Mouse (Mus musculus): ENCODE results near the gene Diras2.

GRCm38 (mm10) chr13:52561367-52562165, 30.5 kb upstream of the Diras2 start:
- TF ChIP-seq ZC3H11A (IDR thresholded peaks at IDR 0.05; ENCODE audit: borderline replicate concordance, low read depth, low read length) (no peak), HCFC1 (IDR thresholded peaks at IDR 0.05; ENCODE audit: borderline replicate concordance, insufficient read depth, low read length) (no peak), CHD2 (IDR thresholded peaks at IDR 0.05; ENCODE audit: low read depth, low read length) (no peak)

Data from ES-E14 (cell line).